Mouse (Mus musculus) lung, postnatal 4 days (tissue): ENCODE measurements around the gene Abhd14b.

ENCODE experiments used
- DNase-seq, 2 experiments: peaks; one replicate each; pipeline ENCODE4 v3.0.0; 2021

The Abhd14b gene

DNA sequence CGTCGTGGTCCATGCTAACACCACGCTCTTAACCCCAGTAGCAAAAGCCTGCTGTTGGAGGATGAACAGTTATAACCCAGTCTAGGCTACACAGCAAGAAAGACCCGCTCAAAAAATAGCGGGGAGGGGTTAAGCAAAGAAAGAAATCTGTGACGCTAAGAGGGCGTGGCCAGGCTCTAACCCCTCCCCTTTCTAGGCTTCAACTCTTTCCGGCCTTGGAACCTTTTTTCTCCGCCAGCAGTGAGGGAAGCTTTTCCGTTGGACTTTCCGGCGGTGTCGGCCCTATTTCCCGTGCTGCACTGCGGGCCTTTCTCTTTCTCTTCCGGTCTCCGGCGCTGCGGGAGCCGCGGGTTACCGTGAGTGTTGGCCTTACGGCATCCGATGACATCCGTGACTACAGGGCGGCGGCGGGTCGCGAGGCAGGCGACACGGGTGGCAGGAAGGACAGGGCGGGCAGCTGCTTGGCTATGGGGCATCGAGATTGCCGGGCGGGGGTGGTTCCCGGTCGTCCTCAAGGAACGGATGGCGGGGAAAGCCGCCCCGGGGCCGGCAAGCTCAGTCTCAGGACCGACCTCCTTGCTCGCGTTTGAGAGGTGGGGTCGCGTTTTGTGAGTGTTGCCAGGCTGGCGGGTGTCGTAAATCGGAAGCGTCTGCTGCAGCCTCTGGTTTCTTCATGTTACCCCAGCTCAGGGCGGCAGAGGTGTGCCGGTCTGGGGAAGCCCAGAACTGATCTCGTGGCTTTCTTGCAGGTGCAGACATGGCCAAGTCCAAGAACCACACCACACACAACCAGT, 17.8 kb upstream of the Abhd14b start, which contains the start of gene Rpl29:
TSS of gene Rpl29 (plus strand) at position 234 of the 794 bp plus-strand sequence.
- peak; percentile 95 to 97 for DNase-seq

DNA sequence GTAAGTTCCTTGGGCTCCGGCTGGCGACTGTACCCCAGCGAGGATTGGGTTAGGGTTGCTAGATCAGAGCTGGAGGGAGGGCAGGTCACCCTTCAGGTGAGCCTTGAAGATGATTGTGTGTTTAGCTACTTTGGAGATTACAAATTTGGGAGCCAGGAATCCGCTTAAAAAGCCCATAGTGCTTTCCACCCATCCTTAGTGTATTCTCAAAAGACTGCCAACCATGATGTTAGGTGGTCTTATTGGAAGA, 17.3 kb upstream of the Abhd14b start:
- no peak for DNase-seq

DNA sequence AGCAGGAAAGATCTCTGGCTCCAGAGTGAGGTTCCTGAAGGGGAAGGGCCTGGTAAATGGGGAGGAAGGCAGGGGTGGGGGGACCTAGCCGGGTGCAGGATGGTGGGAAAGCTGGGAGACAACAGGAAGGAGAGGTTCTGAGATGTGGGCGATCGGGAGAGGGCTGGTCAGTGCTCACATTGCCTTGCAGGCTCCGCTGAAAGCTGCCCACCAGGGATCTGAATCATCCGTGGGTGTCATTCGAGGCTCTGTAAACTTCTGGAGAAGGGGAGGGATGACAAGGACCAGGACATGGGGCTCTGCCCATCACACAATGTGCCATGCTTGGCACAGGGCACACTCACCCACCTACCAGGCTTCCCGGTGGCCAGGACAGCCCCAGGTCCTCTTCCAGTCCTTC, 13.9 kb upstream of the Abhd14b start:
- DNase-seq = no peak

DNA sequence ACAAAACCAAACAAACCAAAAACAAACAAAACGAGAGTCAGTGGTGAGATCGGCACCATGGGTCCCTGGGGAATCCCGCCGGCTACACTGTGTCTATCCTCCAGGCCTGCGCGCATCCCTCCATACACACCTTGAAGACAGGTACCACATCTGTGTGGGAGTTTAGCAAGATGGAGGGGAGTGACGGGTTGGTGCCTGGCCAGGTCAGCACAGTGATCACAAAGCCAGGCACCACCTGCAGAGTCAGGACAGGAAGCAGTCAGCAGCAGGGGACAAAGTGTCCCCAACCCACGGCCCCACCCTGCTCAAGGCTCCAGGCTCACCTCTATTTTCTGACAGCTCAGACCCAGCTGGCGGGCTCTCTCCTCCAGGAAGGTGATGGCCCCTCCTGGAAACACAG, 10.7 kb upstream of the Abhd14b start:
- no peak for DNase-seq

DNA sequence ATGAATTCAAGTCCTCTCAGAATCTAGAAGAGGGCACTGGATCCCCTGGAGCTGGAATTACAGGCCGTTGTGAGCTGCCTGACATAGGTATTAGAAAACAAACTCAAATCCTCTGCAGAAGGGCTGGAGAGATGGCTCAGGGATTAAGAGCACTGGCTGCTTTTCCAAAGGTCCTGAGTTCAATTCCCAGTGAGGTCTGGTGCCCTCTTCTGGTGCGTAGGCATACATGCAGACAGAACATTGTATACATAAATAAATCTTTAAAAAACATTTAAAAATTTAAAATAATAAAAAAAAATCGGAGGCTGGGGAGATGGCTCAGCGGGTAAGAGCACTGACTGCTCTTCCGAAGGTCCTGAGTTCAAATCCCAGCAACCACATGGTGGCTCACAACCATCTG, 4.6 kb upstream of the Abhd14b start:
- DNase-seq = no peak

DNA sequence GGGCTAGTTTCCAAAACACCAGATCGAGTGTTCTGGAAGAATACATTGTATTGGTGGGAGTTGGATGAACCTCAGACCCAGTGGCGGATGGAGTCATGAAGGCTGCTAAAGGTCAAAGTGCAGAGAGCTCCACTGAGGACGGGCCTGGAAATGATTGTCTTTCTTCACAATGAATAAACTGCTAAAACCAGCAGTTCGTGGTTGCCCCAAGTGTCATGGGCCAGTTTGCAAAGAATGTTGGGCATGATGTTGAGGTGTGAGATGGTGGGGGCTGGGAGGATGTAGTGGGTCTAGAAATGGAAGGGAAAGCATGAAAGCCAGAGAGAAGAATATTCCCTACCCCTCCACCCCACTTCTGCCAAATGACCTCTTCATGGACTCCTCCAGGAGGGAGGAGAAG, 2.4 kb upstream of the Abhd14b start:
- DNase-seq = no peak

DNA sequence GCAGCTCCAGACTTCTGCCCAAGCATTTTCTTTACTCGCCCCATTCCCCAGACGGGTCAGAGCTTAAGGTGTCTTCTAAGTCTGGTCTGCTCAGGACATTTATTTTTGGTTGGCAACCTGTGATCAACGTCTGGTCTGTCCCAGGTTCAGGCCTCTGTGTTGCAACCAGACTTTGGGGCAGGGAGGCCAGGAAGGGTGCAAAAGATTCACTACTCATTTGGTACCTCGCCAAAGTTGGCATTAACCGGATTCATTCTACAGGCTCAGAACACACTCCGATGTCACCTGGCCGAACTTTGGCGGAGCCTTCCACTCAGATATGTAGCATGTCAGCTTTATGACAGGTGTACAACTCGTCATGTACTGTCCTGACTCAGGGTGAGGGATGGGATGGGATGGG, 692 bp downstream of the Abhd14b start:
- no peak for DNase-seq

DNA sequence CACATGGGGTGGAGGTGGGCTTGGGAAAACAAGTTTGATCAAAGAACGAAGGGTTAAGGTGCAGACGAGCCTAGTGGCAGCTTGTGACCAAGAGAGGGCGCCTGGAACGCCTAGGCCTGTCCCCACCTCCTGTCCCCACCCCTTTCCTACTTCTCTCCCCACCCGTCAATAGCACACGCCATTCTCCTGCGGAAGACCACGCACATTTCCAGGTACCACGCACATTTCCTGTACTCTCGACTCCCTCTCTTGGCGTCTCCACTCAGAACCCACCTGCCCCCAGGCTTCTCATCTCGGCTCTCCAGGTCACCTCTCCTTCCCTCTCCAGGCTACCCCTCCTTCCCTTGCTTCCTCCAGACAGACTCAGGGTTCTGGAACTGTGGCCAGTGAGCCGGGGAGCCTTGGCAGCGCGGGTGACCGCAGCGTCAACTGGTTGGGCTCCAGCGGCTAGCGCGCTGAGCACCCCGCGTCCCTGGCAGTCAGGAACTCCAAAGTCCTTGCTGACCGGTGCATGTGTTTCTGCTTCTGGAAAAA, 1.3 kb downstream of the Abhd14b start:
- DNase-seq = peak; percentile 83

DNA sequence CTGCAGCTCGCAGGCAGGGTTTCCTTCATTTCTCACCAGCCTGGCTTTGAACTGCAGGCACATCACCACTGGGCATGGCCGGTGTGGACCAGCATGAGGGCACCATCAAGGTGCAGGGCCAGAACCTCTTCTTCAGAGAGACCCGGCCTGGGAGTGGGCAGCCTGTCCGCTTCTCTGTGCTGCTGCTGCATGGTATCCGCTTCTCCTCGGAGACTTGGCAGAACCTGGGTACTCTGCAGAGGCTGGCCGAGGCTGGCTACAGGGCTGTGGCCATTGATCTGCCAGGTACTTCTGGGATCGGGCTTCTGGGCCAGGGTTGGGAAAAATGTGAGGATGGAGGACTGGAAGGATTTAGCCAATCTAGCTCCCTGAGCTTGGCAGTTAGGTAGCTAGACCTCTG, 2.7 kb downstream of the Abhd14b start:
- no peak for DNase-seq

DNA sequence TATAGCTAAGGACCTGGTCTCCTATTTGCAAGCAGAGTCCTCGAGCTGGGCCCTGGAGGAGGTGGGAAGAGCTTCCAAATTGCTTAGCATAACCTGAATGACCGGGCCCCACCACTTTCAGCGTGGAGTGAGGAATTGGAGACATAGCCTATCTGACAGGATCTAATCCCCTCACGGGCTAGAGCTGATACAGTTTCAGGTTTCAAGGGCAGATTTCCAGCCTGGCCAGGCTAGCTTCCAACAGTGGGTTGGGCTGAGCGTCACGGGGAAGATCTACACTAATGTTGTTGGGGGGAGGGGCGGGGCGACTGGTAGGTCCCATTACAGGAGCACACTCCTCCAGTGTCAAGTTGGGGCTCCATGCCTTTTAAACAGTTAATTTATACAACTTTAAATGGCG, 3.4 kb downstream of the Abhd14b start:
- peak; percentile 62 to 71 for DNase-seq

DNA sequence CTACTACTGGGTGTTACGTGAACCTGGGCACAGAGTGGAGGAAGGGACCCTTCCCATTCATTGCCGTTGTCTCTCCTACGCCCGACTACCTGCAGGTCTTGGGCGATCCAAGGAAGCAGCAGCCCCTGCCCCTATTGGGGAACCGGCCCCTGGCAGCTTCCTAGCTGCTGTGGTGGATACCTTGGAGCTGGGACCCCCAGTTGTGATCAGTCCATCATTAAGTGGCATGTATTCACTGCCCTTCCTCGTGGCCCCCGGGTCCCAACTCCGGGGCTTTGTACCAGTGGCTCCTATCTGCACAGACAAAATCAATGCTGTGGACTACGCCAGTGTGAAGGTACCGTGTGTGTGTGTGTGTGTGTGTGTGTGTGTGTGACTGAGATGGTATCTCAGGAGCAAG, 4.0 kb downstream of the Abhd14b start:
- DNase-seq = no peak

DNA sequence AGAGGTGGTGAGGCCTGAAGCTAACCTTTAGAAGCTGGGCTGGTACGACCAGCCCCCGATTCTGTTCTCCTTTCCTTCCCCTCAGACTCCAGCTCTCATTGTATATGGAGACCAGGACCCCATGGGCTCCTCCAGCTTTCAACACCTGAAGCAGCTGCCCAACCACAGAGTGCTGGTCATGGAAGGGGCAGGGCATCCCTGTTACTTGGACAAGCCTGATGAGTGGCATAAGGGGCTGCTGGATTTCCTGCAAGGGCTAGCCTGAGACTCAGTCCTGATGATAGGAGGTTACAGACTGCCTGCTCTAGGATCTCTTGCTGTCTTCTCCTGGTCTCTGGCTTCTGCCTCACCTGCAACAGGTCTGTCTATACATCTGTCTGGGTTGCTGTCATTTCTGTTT, 4.6 kb downstream of the Abhd14b start:
- no peak for DNase-seq

DNA sequence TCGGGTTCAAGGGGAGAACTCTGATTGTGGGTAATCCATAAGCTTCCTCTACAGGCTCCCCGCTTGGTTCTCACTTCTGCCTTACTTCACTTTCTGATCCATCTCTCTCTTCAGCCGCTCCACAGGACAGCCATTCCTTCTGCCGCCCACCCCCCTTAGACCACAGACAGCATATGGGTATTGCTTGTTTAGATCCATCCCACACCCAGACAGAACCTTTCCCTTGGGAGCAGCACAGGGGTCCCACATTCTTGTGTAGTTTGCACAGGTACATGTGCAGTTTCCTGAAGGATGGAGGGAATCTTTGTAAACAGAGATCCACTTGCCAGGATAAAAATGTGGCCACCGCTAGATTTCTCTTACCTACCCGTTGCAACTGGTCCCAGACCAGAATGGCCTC, 5.1 kb downstream of the Abhd14b start:
- no peak for DNase-seq

DNA sequence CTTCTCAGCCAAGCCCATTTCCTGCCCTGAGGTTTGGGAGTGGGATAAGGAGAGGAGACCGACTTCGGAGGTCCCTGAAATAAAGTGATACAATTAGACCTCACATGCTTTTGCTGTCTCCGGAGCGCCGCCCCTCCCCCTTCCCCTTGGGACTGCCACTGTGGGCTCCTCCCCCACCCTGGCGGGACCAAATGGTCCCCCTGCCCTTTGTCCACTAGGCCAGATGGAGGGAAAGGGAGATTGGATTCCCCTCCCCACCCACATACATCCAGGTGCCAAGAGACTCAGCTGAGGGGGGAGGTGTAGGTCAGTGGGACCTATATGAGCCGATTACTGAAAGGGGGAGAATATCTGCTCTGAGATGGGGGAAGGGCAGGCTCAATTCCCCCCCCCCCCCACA, 5.6 kb downstream of the Abhd14b start:
- DNase-seq = peak in 1 of 2 experiments; percentile 25

DNA sequence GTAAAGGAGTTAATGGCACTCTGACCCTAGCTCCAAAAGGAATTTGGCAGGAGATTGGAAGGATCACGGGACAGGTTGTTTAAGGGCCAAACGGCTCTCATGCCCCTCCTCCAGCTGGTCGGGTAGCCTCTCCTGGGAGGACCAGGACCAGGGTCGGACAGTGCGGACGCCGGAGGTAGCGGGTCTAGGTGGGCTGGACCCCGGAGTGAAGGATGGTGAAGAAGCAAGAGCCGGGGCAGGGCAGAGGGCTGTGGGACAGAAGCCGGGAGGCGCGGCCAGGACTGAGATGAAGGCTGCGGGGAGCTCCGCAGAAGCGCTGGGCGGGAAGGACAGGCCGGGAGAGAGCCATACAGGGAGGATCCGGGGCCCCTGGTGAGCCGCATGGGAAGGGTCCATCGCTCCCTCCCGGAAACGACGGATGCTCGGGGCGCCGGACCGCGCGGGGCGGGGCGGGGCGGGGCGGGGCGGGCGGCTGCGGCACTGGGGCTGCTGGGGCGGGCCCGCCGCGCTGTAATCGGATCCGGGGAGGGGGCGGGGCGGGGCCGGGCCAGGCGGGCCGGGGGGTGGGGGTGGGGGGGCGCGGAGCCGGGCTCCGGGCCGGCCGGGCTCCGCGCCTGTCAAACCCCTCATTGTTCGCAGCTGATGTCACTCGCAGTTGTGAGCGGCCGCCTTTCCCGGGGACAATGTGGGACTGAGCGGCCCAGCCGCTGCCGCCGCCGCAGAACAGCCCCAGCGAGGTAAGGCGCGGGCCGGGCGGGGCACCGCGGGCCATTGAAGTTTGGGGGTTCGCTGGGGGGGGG, 6.2 kb downstream of the Abhd14b start, which contains the start of gene Pcbp4:
TSS of gene Pcbp4 (plus strand) at position 21 of the 800 bp plus-strand sequence.
- peak; percentile 65 to 82 for DNase-seq

DNA sequence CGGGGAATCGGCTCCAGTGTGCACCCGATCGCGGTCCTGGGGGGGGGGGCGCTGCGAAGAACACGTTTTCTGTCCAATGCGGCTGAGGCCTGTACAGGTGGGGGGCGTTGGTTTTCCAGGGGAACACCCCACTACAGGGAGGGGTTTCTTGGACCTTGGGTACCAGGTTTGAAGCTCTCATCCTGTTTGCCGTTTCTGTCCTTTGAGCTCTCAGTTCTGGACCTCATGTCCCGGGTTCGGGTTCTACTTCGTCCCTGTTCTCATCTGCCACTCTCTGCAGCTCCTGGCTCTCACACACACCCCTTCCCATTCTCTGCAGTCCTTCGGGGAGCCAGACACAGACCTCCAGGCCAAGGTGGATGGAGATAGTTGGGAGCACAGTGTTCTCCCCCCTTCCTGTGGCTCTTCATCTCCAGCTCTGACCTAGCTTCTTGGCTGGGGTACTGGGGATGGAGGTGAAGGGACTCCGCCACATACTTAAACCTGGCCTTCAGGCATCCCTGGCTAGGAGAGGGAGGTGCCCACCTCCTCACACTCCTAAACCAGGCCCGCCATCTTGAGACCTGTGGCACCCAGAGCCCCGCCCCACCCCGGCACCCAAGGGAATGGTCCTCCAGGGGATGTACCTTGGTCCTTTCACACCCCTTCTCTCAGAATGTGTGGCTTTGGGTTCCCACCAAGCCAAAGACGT, 7.0 kb downstream of the Abhd14b start:
- DNase-seq = no peak

DNA sequence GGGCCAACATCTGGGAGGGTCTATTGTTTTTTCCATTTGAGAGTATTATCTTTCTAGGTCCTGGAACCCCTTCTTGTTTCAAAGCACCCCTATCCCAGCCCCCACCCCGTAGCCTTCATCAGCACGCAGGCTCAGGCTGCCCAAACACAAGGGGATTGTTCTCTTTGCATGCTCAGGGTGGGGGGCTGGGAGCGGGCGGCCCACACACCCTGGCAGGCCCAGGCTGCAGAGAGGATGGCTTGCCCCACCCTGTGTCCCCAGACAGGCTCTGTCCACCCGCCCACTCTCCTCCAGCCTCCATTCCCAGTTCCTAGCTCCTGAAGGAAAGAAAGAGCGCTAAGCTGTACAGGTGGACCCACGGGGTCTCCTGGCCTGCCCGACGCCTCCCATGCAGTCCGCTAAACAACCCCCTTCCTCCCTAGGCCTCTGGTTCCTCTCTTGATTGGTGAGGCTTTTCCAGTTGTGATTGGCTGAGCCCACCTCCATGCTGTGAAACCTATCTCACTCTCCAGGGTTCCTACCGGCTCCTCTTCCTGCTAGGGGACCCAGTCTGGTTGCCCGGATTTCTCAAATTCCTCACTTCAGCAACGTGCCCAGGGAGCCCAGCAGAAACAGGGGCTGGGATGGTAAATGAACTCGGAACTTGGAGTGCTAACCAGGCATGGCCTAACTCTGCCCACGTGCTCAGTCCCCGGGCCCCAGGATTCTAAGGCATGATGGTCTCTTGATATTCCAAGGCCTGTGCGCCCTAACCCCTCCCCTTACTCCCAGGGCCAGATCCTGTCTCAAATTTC, 7.8 kb downstream of the Abhd14b start:
- DNase-seq = no peak

DNA sequence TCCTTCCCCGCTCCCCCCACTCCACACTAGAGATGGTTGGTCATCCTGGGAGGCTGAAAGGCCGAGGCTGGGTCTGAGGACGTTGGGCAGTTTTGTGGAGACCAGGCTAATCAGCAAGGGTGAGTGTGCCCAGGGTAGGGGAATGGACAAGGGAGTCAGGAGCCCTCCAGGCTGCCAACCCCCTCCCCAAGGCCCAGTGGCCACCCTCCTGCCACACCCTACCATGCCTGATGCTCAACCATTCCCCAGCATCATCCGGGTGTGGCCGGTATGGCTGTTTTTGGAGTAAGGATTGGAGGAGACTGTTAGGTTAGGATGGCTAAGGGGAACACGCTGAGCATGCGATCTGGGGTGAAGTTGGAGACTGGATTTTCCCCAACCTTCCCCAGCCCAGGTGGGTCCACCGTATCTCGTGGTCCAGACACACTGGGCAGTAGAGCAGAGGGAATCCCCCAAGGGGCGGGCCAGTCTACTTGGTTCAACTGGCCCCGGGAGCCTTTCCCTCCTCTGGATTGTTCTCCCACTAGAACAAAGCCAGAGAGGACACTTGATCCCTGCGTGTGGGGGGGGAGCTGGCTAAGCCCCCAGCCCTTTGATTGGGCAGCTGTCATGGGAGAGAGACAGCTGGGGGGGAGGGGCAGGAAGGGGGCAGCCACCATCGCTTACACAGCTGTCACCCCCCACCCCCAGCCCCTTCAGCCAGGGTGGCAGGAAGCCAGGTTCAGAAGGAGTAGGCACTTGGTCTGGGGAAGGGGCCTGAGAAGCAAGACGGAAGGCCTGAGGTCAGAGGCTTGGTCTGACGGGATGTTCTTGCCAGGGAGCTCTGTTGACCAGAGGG, 9.3 kb downstream of the Abhd14b start:
- DNase-seq = no peak

DNA sequence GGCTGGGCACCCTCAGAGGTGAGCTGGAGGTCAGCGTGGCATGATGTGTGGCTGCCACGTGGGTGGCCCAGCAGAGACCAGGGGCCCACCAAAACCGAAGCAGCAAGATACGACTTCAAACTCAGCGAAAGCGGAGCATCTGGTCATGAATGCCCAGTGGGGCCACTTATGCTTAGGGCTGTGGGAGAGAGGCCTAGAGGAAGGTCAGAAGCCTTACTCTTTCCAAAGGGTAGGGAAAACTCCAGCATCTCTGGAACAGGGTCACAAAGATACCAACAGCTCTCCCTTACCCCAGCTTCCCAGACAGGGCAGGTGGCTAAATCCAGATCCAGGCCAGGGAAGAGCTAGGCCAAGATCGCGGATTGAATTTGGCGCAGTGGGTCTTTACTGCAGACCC, 9.9 kb downstream of the Abhd14b start:
- no peak for DNase-seq

DNA sequence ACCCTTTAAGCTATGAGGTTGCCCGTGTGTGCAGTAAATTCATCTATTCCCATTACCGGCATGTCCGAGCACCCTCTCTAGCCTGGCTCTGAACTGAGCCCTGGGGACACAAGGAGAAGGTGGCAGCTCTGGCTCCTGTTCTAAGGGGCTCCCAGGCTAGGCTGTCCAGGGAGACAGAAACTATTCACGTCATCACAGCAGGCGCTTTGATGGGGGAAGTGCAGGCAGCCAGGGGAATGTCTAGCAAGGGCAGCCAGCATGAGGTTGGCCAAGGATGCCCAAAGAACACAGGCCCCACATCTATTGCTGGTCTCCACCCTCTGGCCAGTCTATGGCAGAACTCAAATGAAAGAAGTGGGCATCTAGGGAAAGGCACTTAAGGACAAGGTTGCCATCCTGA, 10.7 kb downstream of the Abhd14b start:
- DNase-seq = no peak

DNA sequence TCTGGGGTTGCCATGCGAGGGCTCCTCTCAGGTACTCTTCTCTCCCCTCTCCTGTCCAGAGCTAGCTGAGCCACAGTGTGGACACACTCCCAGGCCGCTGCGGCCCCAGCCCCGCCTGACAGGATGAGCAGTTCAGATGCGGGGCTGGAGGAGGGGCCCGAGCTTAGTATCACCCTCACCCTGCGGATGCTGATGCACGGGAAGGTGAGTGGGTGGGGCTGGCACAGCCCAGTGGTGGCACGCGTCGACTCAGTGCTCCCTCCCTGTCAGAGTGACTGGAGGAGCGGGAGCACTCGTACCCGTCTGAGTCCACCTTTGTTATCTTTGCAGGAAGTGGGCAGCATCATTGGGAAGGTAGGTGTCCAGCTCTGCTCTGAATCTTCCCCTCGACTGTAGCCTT, 12.7 kb downstream of the Abhd14b start:
- DNase-seq = no peak
